Mouse (Mus musculus) lung, embryonic 16.5 days (tissue): ENCODE data around the gene Fbxl13. TPM values are rescaled to one million over a fixed set of nuclear protein-coding genes. Genes with fewer than 3 reads are reported as not detected.

Source experiments
- ATAC-seq: fragments of 200-750 bp; cut with Nextera tagmentation; 2 replicates; pipeline ENCODE4 v1.8.0; 2017; ENCODE audit warnings: low read depth, mild to moderate bottlenecking, moderate library complexity
- H3K27ac ChIP-seq: fragments of 300-500 bp; sonication (generic); 2 replicates; pipeline ENCODE4 v1.5.1; 2014; ENCODE audit warnings: mild to moderate bottlenecking, control low read depth, low read length
- H3K27me3 ChIP-seq: fragments of 300-500 bp; sonication (generic); 2 replicates; pipeline ENCODE4 v1.6.1; 2014; ENCODE audit warnings: low read depth, low read length, mixed read lengths; ENCODE audit not compliant: control insufficient read depth, insufficient read depth
- H3K36me3 ChIP-seq: fragments of 300-500 bp; sonication (generic); 2 replicates; pipeline ENCODE4 v1.6.1; 2014; ENCODE audit warnings: low read length; ENCODE audit not compliant: control insufficient read depth, insufficient read depth
- H3K4me1 ChIP-seq: fragments of 300-500 bp; sonication (generic); replicated peaks from 2 replicates; pipeline ENCODE4 v1.6.1; 2014; ENCODE audit warnings: low read length, mixed read lengths; ENCODE audit not compliant: control insufficient read depth, insufficient read depth
- H3K4me2 ChIP-seq: fragments of 300-500 bp; sonication (generic); 2 replicates; pipeline ENCODE4 v1.6.1; 2014; ENCODE audit warnings: low read depth, low read length, control low read depth
- H3K4me3 ChIP-seq: fragments of 300-500 bp; sonication (generic); 2 replicates; pipeline ENCODE4 v1.5.1; 2014; ENCODE audit warnings: mild to moderate bottlenecking, low read length, control low read depth
- H3K9ac ChIP-seq: fragments of 300-500 bp; sonication (generic); 2 replicates; pipeline ENCODE4 v1.6.1; 2014; ENCODE audit warnings: low read length, control low read depth
- H3K9me3 ChIP-seq: fragments of 300-500 bp; sonication (generic); 2 replicates; pipeline ENCODE4 v1.6.1; 2016; ENCODE audit warnings: low read length; ENCODE audit not compliant: control insufficient read depth
- WGBS: fragments of 180-500 bp; shearing (Covaris S2); extraction: QIAGEN DNeasy Blood & Tissue Kit; methylation state at CpG from one replicate; pipeline ENCODE4 v1.1.7; 2014; 5-methylcytosine and 5-hydroxymethylcytosine counted together
- polyA plus RNA-seq: library from polyadenylated mRNA; unstranded; fragments of >200 nt; fragmentation: Nextera tagmentation; extraction: Ambion mirVana; gene quantifications from 2 replicates; pipeline ENCODE4 v1.2.1, GENCODE M21; 2015

Fbxl13 gene
- polyA plus RNA-seq, 1 experiment from 2014 or later: 0.97 TPM

DNA sequence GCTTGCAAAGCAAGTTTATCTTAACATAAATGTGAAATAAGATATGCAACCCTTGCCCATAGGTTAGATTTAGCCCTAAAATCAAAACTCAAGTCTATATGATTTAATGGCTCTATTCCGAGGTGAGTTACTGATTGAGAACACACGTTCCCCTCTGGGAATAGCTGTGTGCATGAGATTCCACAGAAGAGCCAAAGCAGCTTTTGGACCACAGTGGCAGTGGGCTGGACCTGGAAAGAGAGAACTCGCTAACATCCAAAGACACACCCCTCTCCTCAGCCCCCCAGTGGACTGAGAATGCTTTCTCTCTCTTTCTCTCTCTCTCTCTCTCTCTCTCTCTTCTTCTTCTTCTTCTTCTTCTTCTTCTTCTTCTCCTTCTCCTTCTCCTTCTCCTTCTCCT, 100.6 kb downstream of the Fbxl13 start:
- peak overlapping the region; percentile 39 for H3K4me3 ChIP-seq
- H3K27me3 ChIP-seq: no peaks in the 10 kb centered on the region
- peak; percentile 70 for ATAC-seq
- H3K27ac ChIP-seq: peak overlapping the region; percentile 90
- H3K9ac ChIP-seq: peak overlapping the region; percentile 44; the same call in 1 of the 2 replicates
- no peaks in the 10 kb centered on the region for H3K36me3 ChIP-seq
- H3K4me1 ChIP-seq: peaks cover 9% of the 10 kb centered on the region; the same call in 1 of the 2 replicates
- no peaks in the 10 kb centered on the region for H3K9me3 ChIP-seq
- WGBS: 35% methylated on average over 3 of the region's 3 CpGs
- H3K4me2 ChIP-seq: peak overlapping the region; percentile 33

DNA sequence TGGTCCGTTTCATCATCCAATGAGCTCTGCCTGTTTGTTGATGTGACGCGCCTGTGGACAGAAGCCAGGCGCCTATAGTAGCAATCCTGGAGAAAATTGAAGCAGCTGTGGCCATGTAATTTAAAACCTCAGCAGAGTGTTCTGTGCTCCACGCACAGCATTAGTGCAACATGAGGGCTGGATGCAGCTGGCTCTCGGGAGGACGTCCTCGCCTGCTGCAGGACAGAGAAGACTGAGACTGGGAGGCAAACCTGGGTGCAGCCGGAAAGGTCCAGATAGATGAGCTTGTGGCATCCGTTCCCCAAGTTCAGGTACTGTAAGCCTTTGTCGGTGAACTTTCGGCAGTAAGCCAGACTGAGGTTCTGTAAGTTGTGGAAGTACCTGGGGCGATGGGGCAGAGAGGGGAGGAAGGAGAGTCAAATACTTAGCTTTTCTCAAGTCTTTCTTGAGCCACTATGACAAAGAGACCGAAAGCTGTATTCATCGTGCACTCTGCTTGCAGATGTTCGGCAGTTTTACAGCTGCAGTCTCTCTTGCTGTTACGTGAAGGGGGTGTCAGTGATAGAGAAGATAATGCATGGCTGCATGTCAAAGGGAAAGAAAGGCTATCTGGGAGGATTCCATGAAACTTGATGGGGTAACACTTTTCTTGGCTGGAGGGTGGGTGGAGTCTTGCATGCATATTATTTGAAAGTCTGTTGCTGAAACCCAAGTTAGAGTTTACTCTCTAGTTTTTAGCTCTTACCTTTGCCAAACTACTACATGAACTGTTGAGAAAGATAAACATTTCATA, 101.8 kb downstream of the Fbxl13 start, which contains the start of gene Lrrc17:
Gene Lrrc17 (plus strand): TSS at position 151 of the 793 bp plus-strand sequence.
- Histone ChIP-seq H3K27ac (peak within 1 kb of the TSS; percentile 90), H3K36me3 (no peaks in the 10 kb centered on the region), H3K4me2 (peak within 1 kb of the TSS; percentile 33), H3K27me3 (no peaks in the 10 kb centered on the region), H3K4me1 (peaks cover 9% of the 10 kb centered on the region; the same call in 1 of the 2 replicates), H3K9ac (peak within 1 kb of the TSS; percentile 48), H3K4me3 (peak within 1 kb of the TSS; percentile 39), H3K9me3 (no peaks in the 10 kb centered on the region)
- 26% methylated on average over 17 of the region's 17 CpGs for WGBS
- peak; percentile 94 for ATAC-seq

DNA sequence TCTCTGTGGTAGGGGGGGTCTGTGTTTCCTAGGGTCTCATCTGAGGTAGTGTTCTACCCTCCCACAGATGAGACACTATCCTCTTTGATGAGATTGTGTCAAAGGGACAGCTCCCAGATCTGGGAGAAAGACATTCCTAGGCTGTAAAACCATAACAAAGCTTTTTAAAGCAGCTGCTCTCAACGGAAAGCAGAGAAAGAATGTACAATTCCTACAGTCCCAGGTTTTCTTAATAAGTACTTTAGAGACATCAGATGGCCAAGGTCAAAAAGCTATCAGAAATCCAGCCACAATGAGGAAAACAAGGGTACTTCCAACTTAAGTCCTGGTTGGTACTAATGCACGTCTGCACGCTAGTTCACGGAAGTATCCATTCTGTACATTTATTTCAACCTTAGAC, 103.2 kb downstream of the Fbxl13 start:
- Histone ChIP-seq H3K27me3 (no peaks in the 10 kb centered on the region), H3K27ac (no peak overlapping the region), H3K4me3 (no peak overlapping the region), H3K4me2 (no peak overlapping the region), H3K4me1 (peaks cover 9% of the 10 kb centered on the region; the same call in 1 of the 2 replicates), H3K9me3 (no peaks in the 10 kb centered on the region), H3K36me3 (no peaks in the 10 kb centered on the region), H3K9ac (no peak overlapping the region)
- 68% methylated on average over 4 of the region's 4 CpGs for WGBS
- ATAC-seq: no peak

DNA sequence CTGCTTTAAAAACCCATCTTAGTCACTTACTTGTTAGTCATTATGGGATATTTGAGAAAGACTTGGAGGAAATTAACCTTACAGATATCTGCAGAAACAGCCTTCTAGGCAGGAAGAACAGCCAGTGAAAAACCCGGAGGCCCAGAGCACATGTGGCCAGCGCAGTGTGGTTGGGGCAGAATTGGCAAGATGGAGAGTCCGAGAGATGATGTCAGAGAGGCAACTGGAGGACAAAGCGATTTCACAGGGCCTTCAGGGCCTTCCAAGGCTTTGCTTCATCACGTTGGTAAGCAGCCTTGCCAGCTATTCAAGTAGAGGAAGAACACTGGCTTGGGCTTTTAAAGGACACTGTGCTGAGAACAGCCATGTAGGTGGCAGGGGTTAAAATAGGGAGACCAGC, 112.5 kb downstream of the Fbxl13 start:
- no peak for ATAC-seq

DNA sequence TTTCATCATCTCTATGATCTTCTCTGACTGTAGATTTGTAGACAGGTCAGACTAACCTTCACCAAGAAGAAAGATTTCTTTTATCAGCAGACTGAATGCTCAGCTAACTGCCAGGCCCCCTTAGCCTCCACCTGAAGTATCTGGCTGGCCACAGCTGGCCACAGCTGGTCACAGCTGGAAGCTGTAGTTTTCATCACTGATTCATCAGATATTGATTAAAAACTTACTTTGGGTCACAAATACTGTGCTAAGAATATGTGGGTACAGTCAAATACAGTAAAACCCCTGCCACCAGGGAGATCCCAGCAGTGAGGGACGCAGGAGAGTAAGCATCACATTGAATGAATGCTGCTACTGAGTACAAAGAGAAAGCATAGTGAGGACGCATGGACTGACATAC, 113.3 kb downstream of the Fbxl13 start:
- WGBS: 89% methylated on average over 2 of the region's 2 CpGs
- H3K9me3 ChIP-seq: no peaks in the 10 kb centered on the region
- no peak overlapping the region for H3K27ac ChIP-seq
- no peak overlapping the region for H3K4me2 ChIP-seq
- H3K9ac ChIP-seq: no peak overlapping the region
- no peaks in the 10 kb centered on the region for H3K27me3 ChIP-seq
- H3K4me1 ChIP-seq: no peaks in the 10 kb centered on the region
- ATAC-seq: no peak
- H3K4me3 ChIP-seq: no peak overlapping the region
- H3K36me3 ChIP-seq: no peaks in the 10 kb centered on the region

More for the DNA sequence above, 112.5 kb downstream of the Fbxl13 start:
- 86% methylated on average over 5 of the region's 5 CpGs for WGBS
- Histone ChIP-seq H3K36me3 (no peaks in the 10 kb centered on the region), H3K4me2 (no peak overlapping the region), H3K27me3 (no peaks in the 10 kb centered on the region), H3K27ac (no peak overlapping the region), H3K9ac (no peak overlapping the region), H3K4me1 (no peaks in the 10 kb centered on the region), H3K4me3 (no peak overlapping the region), H3K9me3 (no peaks in the 10 kb centered on the region)

DNA sequence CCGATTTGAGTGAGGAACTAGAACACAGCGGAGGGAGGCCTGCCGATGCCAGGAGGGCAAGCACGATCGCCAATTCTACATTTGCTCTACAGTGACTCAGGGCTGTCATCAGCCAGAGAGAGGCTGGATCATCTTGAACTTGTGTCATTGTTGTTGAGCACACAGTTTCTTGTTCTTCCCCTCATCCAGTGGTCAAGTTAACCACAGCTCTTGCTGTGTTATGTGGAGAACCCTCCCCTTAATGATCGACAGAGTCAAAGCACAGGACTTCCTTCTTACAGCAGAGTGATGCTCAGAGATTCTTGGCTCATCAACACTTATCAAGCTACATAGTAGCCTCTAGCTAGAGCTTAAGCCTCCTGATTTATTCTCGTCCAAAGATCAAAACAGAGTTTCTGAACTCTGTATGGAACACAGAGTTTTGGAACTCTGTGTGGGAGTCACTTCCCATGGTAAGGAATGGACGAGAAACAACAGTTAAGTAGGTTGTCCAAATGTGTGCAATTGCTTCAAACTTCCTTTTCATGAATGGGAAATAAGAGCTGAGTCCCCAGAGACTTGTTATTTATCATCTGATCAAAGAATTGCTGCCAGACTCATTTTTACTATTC, 116.2 kb downstream of the Fbxl13 start:
- Histone ChIP-seq H3K4me3 (no peak overlapping the region), H3K27me3 (no peaks in the 10 kb centered on the region), H3K9ac (no peak overlapping the region), H3K36me3 (no peaks in the 10 kb centered on the region), H3K9me3 (no peaks in the 10 kb centered on the region), H3K4me1 (peaks cover 4% of the 10 kb centered on the region; the same call in 1 of the 2 replicates), H3K27ac (peak overlapping the region; percentile 78), H3K4me2 (no peak overlapping the region)
- WGBS: 74% methylated on average over 8 of the region's 8 CpGs
- ATAC-seq: no peak

DNA sequence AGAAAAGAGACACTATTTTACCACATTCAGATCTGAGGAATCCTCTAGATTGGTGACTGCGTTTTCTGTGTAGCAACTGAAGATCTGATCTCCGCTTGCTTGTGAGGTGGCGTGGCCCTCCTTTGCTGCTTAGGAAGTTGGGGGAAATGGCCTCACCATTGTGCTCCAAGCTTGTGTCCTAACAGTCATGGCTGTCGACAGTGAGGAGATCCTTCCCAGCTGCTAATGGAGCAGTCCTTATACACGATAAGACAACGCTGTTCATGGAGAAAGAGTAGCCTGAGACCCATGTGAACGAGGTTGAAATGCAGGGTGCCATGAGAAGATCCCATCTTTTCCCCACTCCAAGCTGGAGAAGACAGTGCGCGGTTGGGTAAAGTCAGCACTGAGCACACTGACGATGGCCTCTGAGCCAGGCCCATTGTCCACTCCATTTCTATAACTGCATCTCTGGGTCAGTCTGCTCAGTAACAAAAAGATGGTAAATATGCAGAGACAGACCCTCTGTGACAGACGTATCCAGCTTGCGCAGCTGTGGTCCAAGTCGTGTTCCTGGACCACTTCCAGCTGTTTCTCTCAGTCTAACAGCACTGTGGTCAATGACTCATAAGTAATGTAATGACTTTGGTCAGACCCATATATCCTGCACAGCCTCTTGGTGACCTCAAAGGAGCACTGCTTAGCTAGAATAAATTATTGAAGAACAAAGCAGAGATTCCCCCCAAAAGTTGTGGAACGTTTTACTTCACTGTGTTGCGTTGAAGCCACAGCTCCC, 117.2 kb downstream of the Fbxl13 start:
- 58% methylated on average over 15 of the region's 15 CpGs for WGBS
- Histone ChIP-seq H3K4me1 (peaks cover 4% of the 10 kb centered on the region; the same call in 1 of the 2 replicates), H3K9ac (no peak overlapping the region), H3K9me3 (no peaks in the 10 kb centered on the region), H3K27ac (peak overlapping the region; percentile 78), H3K36me3 (no peaks in the 10 kb centered on the region), H3K27me3 (no peaks in the 10 kb centered on the region), H3K4me2 (no peak overlapping the region), H3K4me3 (no peak overlapping the region)
- ATAC-seq: peak; percentile 92

DNA sequence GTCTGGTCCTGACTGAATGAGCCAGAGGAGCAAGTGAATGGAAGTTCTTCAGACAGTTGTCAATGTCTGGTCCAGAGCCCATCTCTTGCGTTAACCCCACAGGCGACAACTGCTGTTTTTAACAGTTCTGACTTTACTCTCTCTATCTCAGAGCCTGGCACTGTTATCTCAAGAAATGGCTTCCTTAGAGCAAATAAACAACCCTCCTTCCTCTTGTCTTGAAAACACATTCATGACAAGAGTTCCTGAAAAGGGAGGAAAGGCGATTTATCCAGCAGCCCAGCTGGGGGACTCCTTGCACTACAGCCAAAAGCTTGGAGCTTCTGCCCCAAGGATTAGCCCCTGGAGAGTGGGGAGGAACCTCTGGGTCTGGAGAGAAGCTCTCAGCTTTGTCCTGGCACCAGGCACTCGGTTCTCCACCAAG, 117.9 kb downstream of the Fbxl13 start:
- Histone ChIP-seq H3K4me2 (peak overlapping the region; percentile 19; the same call in 1 of the 2 replicates), H3K4me3 (no peak overlapping the region), H3K9ac (no peak overlapping the region), H3K36me3 (no peaks in the 10 kb centered on the region), H3K9me3 (no peaks in the 10 kb centered on the region), H3K4me1 (peaks cover 4% of the 10 kb centered on the region; the same call in 1 of the 2 replicates), H3K27ac (peak overlapping the region; percentile 78), H3K27me3 (no peaks in the 10 kb centered on the region)
- WGBS: 30% methylated on average over 4 of the region's 4 CpGs
- ATAC-seq: peak; percentile 87
